Mouse (Mus musculus): ENCODE results near the gene Syce1l.

The Syce1l gene

DNA sequence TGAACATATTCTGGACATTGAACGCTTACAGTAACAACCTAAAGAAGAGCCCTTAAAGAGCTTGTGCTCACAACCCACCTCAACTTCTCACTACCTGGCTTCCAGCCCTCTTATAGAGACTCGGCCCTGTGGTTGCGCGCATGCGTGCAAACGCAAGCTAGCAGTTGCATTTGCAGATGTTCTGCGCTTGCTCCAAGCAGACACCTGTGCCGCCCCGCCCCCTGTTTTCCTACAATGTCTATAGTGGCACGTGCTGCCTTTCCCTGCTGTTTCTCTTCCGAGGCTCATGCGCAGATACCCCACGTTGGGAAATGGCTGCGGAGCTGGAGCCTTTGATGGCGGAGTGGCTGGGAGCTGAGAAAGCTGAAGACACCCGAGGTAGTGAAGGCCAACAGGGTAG, at the start of gene Syce1l:
Gene Syce1l (plus strand): TSS at position 288 of the 400 bp plus-strand sequence.
- no peak for DNase-seq

DNA sequence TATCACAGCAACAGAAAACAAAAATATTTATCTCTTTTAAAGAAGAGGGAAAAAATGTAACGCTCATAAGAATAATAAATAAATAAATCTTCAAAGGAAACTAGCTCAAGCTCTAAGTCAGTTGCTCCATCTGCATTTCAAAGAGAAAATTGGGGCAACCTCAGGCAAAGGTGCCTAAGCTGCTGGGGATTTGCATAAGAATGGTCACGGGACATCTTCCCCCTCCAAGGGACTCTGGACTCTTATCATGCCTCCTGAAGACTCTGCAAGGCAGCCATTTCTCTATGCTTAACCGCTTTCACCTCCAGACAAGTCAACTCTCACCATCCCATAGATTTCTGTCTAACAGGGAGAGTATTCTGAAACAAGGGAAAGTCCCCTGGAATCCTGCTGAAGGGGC, 44.6 kb upstream of the Syce1l start:
- DNase-seq: no peak

DNA sequence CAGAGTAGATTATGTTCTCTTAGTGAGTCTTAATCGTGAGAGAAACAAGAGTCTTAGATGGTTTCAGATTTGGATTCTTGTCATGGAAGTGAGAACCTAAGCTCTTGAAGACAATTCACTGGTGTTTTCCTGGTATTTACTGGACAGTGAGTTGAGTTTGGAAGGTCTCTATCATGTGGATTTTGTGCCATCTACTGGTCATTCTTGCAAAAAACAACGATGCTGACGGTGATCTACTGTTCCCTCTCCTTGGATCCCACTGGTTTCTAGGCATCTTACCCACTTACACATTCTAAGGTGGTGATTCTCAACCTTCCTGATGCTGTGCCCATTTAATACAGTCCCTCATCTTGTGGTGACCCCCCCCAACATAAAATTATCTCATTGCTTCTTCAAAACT, 10.4 kb upstream of the Syce1l start:
- no peak for DNase-seq

DNA sequence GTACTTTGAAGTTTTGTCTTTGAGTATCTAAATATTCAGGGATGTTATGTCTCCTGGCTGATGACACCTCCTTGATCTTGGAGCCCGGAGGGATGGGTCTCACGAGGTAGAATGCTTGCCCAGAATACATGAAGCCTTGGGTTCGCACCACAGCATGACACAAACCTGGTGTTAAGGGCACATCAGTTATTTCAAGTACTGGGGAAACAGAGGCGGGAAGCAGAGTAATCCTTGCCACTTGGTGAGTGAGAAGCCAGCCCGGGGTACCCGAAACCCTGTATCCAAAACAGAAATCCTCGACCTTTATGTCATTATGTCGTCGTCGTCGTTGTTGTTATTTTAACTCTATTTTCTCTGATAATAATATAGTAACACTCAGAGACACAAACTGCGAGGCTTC, 8.9 kb upstream of the Syce1l start:
- no peak for DNase-seq

DNA sequence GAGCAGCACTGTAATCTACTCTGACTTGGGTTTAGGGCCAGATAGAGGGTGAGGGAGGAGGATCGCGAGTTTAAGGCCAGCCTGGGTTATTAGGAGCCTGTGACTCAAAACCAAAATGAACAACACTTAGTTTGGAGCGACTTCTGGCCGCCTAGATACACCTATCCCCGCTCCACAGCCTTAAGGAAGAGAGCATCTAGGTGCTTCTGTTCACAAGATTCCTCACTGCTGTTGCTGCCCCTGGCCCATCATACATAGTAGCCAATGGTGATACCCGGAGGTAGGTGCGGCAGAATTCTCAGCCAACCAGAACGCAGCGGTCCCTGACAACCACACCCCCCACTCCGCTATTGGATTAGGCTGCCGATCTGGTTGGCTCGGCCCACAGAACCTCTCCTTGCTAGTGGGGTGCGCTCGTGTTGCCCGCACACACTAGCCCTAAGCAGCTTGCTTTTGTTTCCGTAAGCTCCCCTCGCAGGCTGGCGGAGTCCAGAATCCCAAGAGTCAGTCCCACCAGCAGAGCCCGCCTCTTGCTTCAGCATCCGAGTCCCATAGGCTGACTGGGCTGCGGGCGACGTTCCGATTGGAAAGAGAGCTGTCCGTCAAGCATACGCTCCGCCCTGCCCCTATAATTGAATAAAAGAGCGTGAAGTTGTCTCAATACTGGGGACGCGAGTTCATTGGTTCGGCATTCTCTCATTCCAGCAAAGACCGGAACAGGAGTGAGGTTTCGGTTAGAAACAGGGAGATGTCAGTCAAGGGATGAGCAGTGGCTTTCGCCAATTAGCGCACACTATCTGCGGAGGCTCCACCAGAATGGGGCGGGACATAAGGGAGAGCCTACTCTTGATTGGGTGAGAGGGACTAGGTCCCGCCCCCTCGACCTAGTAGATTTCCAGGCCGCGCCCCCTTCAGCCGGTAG, 8.1 kb upstream of the Syce1l start, which contains the start of gene Mon1b:
Gene Mon1b (plus strand): TSS at position 918 of the 922 bp plus-strand sequence.
- DNase-seq: peak; percentile 97 to 98

DNA sequence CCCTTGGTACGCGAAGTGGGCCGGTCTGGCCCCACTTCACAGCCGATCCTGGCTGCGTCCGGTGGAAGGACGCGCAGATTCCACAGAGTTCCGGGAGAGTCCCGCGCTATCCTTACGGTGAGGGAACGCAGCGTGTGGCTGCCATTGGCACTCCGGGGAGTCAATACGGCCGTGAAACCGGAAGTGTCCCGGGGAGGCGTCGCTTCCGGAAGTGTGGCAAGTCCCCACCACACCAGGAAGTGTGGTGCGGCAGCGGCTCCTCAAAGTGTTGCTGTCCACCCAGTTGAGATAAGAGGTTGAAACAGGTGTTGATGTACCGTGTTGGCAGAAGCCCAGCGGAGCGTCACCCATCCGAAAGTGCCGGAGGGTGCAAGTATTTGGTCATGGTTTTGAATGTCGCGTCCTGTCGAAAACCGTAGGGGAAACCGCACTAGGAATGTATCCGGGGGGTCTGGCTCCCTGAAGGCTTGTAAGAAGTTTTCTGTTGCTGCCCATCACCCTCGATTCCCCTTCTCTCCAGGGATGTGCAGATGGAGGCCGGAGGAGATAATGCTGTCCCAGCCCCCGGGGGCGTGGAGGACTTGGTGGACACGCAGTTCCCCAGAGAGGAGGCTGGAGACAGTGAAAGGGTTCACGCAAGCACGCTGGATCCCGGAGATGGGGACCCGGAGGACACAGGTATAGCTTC, 7.3 kb upstream of the Syce1l start:
- no peak for DNase-seq

DNA sequence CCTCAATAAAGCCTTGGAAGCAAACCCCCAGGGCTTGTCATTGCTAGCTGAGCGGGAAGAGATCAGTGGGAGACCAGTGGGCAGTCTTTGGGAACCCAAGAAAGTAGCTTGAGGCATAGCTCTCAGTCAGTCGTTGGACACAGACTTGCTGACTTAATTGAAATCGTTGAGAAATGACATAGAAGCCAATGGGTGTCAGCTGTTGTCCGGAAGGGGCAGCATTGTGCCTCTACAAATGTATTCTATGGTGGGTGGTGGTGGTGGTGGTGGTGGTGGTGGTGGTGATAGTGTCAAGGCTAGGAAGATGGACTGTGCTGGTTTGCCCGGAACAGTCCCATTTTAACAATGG, 6.8 kb upstream of the Syce1l start:
- no peak for DNase-seq

DNA sequence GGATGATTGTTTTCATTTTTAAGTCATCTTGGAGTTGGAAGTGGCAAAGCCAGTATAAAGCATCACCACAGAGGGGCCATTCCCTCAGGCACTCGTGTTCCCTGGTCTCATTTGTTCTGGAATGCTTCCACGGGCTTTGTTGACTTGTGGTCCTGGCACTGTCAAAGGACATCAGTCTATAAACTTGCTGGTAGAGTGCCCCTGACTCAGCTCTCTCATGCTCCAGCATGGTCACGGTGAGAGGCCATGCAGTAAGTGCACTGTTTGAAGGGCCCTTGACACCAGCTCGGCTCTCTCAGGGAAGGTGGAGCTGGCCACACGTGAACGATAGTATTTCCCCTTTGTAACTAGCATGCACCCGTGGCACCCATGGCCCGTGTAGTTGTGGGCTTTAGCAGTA, 2.7 kb upstream of the Syce1l start:
- DNase-seq: no peak

DNA sequence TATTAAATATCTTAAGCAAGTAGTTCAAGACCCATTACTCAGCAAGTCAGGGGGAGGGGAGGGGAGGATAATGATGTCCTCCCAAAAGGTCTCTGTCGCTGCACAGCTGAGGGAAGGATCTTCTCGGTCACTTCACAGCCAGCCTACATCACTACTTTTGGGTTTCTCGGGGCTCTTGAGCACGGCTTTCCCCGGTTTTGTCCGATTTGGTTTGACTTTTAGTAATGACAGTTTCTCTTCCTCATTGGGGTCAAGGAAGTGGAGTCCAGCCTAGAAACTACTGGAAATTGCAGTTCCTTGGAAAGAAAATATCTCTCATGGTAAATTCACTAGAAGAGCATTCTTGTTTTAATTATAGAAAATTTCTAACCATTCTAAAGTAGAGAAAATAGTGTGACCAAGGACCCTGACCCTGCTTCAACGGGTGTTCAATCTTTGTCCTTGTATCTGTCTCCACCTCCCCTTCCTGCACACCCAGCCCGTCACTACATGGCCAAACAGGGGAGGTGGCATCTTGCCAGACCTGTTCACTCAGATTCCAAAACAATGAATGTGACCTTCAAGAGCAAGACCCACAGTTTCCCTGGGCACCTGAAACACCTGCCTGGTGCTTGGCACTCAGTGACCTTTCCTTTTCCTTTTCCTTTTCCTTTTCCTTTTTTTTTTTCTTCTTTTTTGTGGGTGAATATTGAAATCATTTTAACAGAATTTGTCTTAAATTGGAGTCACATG, 632 bp downstream of the Syce1l start:
- DNase-seq: no peak

DNA sequence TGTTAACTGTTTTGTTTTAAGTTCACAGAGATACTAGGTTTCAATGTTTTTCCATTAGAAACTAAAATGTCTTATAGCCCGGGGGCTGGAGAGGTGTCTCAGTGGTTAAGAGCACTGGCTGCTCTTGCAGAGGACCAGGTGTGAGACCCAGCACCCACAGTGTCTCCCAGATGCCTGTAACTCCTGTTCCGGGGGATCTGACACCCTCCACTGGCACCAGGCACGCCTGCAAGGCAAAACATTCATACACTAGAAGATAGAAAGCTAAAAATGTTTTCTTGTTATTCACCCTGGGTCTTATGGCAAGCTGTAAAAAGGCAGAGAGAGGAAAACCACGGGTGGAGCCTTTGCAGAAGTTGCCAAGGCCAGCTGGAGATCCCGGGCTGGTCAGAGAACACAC, 2.2 kb downstream of the Syce1l start:
- DNase-seq: no peak

DNA sequence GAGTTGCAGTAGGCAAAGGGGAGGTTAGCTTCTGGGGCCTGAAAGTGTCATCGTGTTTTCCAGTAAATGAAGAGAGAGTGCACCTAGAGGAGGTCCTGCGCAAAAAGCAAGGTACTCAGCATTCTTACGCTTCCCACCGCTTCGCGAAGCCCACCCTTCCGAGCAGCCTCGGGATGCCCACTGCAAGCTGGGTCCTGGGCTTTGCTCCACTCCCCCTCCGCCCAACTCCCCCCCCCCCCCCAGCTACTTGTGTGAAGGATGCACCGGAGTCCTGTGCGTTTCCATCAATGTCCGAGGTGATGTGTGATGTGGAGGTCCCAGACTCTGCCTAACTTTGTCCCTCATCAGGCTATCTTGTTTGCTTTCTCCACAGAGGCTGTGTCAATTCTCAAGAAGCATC, 9.4 kb downstream of the Syce1l start:
- no peak for DNase-seq

DNA sequence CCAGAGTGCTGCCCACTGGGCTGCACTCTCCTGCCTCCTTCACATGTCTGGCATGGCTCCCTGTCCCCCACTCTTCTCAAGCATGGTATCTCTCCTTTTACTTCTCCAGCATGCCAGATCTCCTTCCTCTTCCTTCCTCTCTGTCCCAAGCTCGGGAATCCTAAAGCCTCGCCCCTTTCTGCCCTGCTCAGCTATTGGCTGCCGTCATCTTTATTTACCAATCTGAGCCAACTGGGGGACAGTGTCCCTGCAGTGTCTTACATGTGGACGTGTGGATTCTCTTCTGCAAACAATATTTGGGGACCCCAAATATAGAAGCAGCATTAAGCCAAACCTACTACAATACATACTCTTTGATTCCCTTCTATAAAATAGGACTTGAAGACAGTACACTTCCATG, 10.1 kb downstream of the Syce1l start:
- DNase-seq: no peak

DNA sequence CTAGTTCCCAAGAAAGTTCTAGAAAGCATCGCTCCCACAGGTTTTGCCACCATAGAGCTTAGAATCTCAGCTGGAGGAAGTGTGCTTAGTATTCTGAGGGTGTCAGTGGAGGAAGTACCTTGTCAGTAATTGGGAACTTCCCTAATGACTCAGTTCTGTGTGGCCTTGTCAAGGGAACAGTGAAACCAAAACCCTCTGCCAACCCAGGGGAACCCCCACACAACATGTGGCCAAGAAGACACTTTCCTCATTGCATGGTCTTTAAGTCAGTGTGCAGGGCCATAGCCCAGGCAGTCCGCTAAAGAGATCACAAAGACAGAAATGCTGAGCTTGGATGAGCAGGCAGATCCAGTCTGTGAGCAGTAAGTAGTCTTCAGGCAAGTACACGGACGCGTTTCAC, 13.1 kb downstream of the Syce1l start:
- DNase-seq: no peak

DNA sequence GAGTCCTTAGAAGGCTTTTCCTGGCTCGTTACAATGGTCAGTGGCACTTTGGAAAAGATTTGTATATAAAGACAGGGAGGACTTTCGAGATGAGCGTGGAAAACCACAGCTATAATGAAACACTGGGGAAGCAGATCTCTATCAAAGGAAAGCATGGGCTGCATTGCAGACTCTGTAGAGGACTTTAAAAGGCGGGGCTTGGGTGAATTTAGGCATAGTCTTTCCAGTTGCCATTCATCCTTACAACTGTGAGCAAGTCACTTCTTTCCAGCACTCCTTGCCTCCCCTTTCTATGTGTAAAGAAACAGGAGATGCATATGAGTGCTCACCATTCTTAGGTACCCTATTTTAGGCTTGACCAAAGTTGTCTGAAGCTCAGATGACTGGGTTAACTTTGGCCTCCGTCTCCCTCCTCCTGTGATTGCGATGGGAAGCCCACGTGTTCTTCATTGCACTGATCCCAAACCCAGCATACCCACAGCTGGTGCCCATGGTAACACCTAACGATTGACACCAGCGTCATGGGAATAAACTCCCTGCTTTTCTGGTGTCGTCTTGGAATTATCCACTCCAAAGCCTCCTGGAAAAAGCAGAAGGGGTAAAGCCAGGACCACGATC, 13.8 kb downstream of the Syce1l start:
- no peak for DNase-seq

DNA sequence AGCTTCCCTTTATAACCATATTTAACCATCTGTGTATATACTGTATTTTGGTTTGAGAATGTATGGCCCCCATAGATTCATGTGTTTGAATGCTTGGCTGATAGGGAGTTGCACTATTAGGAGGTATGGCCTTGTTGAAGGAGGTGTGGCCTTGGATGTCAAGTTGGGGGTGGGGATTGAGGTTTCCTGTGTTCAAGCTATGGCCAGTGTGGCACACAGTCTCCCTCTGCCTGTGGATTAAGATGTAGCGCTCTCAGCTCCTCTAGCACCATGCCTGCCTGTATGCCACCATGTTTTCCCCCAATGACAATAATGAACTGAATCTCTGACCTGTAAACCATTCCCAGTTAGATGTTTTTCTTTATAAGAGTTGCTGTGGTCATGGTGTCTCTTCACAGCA, 17.1 kb downstream of the Syce1l start:
- no peak for DNase-seq

DNA sequence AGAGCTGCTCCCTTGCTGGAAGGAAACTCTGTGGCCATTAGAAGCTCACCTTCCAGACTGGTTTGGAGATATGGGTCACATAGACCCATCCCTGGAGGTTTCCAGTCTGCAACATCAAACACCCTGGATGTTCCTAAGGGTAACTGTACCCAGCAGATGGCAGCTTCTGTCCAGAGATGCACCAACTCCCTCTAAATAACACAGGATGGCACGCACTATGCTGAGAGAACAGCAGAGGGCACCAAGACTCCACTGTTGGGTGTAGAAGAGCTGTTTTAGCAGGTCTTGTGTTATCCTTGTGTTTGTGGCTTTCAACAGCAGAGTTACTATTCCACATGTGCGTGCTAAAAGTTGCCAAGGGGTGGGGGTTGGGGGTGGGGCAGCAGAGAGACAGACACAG, 21.5 kb downstream of the Syce1l start:
- DNase-seq: peak; percentile 57 to 60

DNA sequence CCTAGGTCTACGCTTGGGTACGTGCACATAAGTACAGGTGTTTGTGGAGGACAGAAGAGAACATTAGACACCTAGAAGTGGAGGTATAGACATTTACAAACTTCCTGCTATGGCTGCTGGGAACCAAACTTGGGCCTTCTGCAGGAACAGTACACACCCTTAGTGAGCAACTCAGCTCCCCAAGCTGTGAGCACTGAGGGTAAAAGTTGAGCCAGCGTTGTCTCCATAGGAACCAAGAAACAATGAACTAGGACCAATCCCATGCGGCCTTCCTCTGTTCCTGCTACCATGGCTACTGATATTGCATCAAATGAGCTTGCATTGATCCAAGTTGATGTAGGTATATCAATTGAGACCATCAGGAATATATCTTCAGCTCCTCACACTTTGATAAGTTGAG, 22.0 kb downstream of the Syce1l start:
- DNase-seq: no peak

DNA sequence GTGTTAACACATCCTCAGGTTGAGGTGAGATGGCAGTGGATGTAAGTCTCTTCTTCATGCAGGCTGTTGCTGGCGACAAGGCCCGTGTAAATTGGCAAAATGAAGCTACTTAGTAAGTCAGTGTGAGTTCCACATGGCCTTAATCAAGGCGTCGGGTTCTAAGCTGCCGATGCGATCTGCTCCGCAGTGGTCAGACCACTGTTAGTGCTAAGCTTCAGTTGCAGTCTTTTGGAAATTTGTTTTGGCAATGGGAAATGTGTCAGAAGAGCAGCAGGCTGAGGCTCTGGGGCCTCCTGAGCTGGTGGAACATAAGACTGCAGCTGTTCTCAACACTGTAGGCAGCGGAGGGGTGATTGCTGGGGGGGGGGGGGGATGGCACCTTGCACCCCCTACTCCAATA, 22.9 kb downstream of the Syce1l start:
- no peak for DNase-seq

DNA sequence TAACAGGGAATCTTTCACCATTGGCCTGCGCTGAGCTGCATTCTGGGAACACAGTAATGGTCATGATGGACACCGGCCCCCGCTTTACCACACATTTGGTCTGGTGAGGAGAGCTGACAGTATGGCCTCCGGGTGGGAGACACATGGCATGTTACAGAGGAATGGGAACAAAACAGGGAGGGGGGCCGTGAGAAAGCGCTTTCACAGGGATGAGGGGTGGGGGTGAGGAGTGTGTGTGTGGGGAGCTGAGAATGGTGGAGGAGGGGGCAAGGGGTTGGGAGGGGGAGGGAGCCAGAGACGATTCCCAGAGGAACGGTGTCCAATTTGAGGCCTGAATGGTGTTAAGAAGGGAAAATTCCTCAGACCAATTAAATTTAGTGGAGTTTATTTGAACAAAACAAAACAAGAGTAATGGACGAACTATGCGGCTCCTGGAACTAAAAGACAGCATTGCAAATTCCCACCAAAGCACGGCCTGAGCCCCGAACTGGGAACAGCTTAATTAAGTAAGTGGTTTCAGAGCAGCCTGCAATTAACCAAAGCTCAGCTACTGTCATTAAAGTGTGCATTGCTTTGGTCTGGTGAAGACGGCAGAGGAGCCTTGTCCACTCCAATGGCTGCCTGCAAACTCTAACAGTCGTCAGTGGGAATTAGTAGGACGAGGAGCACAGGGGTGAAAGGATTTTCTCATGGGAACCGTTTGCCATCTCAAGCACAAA, 23.9 kb downstream of the Syce1l start:
- DNase-seq: no peak

DNA sequence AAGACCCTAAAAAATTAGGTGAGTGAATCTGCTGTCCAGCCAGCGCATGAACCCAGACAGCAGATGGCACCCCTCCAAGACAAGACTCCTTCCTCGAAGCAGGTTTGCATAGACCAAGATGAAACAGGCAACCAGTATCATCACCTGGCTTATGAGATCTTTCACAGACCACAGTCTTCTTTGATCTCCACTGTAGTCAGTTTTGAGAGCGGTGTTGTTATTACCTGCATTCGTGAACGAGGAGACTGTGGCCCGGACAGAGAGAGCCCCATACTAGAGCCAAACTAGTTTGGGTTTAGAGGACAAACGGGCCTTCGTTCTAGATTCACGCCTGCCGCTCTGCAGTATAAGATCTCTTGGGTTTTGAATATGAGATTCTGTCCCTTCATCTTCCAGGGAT, 26.9 kb downstream of the Syce1l start:
- DNase-seq: no peak

DNA sequence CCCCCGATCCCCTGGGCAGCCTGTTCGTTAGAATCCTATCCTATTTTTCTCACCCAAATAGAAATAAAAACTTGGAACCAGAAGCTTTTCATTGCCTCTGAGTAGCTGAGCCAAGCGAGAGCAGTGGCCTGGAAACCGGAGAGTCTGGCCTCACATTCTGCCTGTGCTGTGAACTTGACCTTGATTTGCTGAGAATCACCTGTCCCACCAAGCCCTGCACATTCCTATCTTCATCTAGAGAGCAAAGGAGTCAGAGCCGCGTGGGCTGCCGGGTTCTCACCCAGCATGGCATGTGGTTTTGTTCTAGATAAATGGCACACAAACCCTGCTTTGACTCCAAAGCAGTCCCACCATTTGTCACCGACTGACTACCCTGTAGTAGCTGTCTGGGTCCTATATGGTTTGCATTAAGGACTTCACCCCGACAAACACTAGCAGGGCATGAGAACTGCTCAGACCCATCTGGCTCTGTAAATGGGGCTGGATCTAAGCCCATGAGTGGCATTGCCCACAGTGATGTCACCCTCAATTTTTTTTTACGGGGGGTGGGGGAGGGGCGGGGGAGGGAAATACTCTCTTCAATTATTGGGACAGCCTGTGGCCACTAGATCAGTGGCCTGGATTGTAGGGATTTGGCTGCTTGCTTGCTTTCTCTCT, 29.7 kb downstream of the Syce1l start:
- no peak for DNase-seq

DNA sequence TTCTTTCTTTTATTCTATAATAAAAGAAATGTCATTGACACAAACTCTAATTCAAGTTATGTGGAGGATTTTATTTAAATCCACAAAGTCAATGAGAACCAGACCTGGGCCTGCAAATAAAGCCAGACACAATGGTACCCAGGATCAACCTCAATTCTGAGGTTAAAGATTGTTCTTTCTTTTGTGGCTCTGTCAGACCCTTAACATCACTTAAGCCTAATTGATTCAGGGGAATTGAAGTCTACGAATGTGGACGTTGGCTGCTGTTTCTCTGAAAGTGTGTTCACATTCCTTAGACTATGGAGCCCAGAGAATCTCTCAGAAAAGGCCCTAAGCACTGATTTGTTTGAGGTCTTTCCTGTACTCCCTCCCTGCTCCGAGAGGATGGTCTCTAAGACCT, 30.3 kb downstream of the Syce1l start:
- no peak for DNase-seq

Data from thymus, postnatal 36 days (tissue).